Comparison of ENCODE assay signal across 11 mouse cellular contexts in the genomic region with DNA sequence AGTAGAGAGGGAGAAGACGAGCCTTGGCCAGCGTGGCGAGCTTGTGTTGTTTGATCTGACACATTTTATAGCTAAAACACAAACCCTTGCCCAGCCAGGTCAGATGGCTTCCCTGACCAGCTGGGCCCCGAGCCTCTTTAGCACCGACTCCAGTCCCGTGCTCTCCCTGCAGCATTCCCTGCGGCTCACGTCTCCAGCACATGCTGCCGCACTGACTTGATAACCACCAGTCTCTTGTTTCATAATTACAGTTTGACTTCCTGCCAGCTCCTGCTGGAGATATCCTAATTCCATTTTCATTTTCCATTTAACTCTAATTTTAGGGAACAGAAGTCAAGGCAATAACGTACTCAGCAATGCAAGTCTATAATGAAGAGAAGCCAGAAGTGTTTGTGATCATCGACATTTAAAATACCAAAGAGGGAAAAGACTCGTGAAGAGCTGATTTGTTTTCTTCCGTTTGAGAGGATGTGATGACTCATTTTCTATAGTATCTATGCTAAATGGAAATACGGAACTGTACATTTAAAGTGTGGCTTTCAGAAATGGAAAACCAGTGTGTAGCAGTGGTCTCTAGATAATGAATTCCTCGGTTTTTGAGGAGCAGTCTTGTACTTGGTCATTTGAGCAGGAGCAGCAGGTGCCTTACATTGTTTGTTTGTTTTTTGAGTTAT. TPM values are rescaled to one million over a fixed set of nuclear protein-coding genes. Genes with fewer than 3 reads are reported as not detected.
DNase-seq lines count a peak whose midpoint lies in the region; ATAC-seq lines count a peak whose summit lies in the region.
"Had no signal": no experiment of that assay in that cellular context is flagged by ENCODE, and none has a peak within 500 bp of the region (broad histone marks: within the 10 kb centered on the region; RNA-seq: fewer than 3 reads in every experiment).

No protein-coding gene starts in this region.

- ATAC-seq in frontal cortex, adult (ENCODE audit: low TSS enrichment) = peak; percentile 45; the same call in 1 of the 2 replicates
- ATAC-seq in heart, embryonic 16.5 days (replicated peaks; ENCODE audit: extremely low read depth, insufficient read depth, low FRiP score) = peak; percentile 49; the same call in 1 of the 2 replicates

- no peak overlapping the region for H3K4me3 ChIP-seq in heart, embryonic 16.5 days (ENCODE audit: low read length)

- 45% methylated on average over 15 of the region's 15 CpGs for WGBS in heart, embryonic 16.5 days

- H3K27ac ChIP-seq in heart, embryonic 16.5 days (ENCODE audit: low read length) = peak overlapping the region; percentile 81

- no peak for DNase-seq in frontal cortex, postnatal 25 days (ENCODE audit: low spot score in 2 of 2)
- DNase-seq in MEL-GATA-1-ER (ENCODE audit: extremely low read depth, low read depth) = peak; percentile 43
- peak; percentile 47 to 58 for DNase-seq in left cerebral cortex, postnatal 10 days (ENCODE audit: extremely low spot score in 1 of 2, low spot score in 2 of 2)
- no peak for DNase-seq in gastrocnemius, adult 18-20 months (ENCODE audit: low spot score)
- DNase-seq in gastrocnemius, postnatal 14 days = no peak
- no peak for DNase-seq in adrenal gland, adult 2 months
- DNase-seq: kidney, adult 8-10 months; lung, adult 2 months had no signal

- peak overlapping the region; percentile 25; the same call in 1 of the 2 replicates for H3K9ac ChIP-seq in heart, embryonic 16.5 days (ENCODE audit: low read length)

- no peaks in the 10 kb centered on the region for H3K9me3 ChIP-seq in heart, embryonic 16.5 days (replicated peaks; ENCODE audit: control insufficient read depth, low read length)

- H3K27me3 ChIP-seq in heart, embryonic 16.5 days (ENCODE audit: control insufficient read depth, insufficient read depth, low read length) = no peaks in the 10 kb centered on the region

- peaks cover 21% of the 10 kb centered on the region for H3K36me3 ChIP-seq in heart, embryonic 16.5 days (ENCODE audit: control insufficient read depth, insufficient read depth)

- no peak overlapping the region for H3K4me2 ChIP-seq in heart, embryonic 16.5 days (ENCODE audit: low read depth, low read length)

- intact Hi-C loops in left cerebral cortex, postnatal 10 days (cut with DNase I) = no loop called here
- intact Hi-C loops in gastrocnemius, postnatal 14 days (cut with DNase I; ENCODE audit: low total_unique reads) = no loop called here

- peaks cover 5% of the 10 kb centered on the region for H3K4me1 ChIP-seq in heart, embryonic 16.5 days (ENCODE audit: control insufficient read depth, insufficient read depth, low read length)

RNA-seq across cellular contexts. Expression of a gene that starts 11.1 kb away (rescaled TPM):
- polyA plus RNA-seq in heart, embryonic 16.5 days (2015; fragmentation: Nextera tagmentation; extraction: Ambion mirVana) = 36.9 and 41.7 TPM in 2 replicates
- 10 to 100 TPM; 18.9 to 24.7 TPM for total RNA-seq in left cerebral cortex, postnatal 10 days (2021)
- 10 to 100 TPM; 24.9 to 30.2 TPM for total RNA-seq in gastrocnemius, adult 18-20 months (2021)
- total RNA-seq in gastrocnemius, postnatal 14 days (2021) = 10 to 100 TPM; 24.0 to 25.1 TPM
- 10 to 100 TPM; 42.7 to 48.4 TPM for total RNA-seq in adrenal gland, adult 2 months (2021)
- polyA plus RNA-seq in adrenal gland, adult 2 months (2012; rRNA removed) = 4.1 and 5.3 TPM in 2 replicates

RNA-seq across cellular contexts. Expression of a gene that starts 11.4 kb away (rescaled TPM):
- 259 and 291 TPM in 2 replicates for polyA plus RNA-seq in heart, embryonic 16.5 days (2015; fragmentation: Nextera tagmentation; extraction: Ambion mirVana)
- 100 to 1,000 TPM; 124 to 134 TPM for total RNA-seq in left cerebral cortex, postnatal 10 days (2021)
- total RNA-seq in gastrocnemius, adult 18-20 months (2021) = 10 to 100 TPM; 34.6 to 45.1 TPM
- total RNA-seq in gastrocnemius, postnatal 14 days (2021) = 10 to 100 TPM; 66.0 to 67.2 TPM
- 100 to 1,000 TPM; 116 to 144 TPM for total RNA-seq in adrenal gland, adult 2 months (2021)
- polyA plus RNA-seq in adrenal gland, adult 2 months (2012; rRNA removed) = 9.7 and 10.4 TPM in 2 replicates

RNA-seq across cellular contexts. Expression of a gene that starts 31.3 kb away (rescaled TPM):
- polyA plus RNA-seq in heart, embryonic 16.5 days (2015; fragmentation: Nextera tagmentation; extraction: Ambion mirVana) = 10.1 and 11.3 TPM in 2 replicates
- total RNA-seq in left cerebral cortex, postnatal 10 days (2021) = 1 to 10 TPM; 7.6 to 8.5 TPM
- total RNA-seq in gastrocnemius, adult 18-20 months (2021) = under 1 TPM; 0.59 to 0.82 TPM
- total RNA-seq in gastrocnemius, postnatal 14 days (2021) = 1 to 10 TPM; 2.4 to 2.9 TPM
- total RNA-seq in adrenal gland, adult 2 months (2021) = 1 to 10 TPM; 6.1 to 6.4 TPM
- polyA plus RNA-seq in adrenal gland, adult 2 months (2012; rRNA removed) = 2.4 and 2.7 TPM in 2 replicates

RNA-seq across cellular contexts. Expression of a gene that starts 59.2 kb away (rescaled TPM):
- 1.8 and 1.9 TPM in 2 replicates for polyA plus RNA-seq in heart, embryonic 16.5 days (2015; fragmentation: Nextera tagmentation; extraction: Ambion mirVana)
- total RNA-seq in left cerebral cortex, postnatal 10 days (2021) = 1 to 10 TPM; 1.7 TPM
- total RNA-seq in gastrocnemius, adult 18-20 months (2021) = 10 to 100 TPM; 49.2 to 49.5 TPM
- 10 to 100 TPM; 50.0 to 63.6 TPM for total RNA-seq in gastrocnemius, postnatal 14 days (2021)
- total RNA-seq in adrenal gland, adult 2 months (2021) = under 1 TPM; 0.66 to 0.97 TPM
- 0.11 and 0.32 TPM in 2 replicates for polyA plus RNA-seq in adrenal gland, adult 2 months (2012; rRNA removed)
- total RNA-seq: common myeloid progenitor, adult 5-6 weeks had no signal

Comparison
In these comparisons a context has a peak if more than half of its experiments do, and no peak if none do; other contexts are left out.
1. DNase-seq: peak in MEL-GATA-1-ER (single experiment) and left cerebral cortex, postnatal 10 days (2 of 2); none in frontal cortex, postnatal 25 days (0 of 2), gastrocnemius, adult 18-20 months (single experiment), gastrocnemius, postnatal 14 days (single experiment) and adrenal gland, adult 2 months (single experiment).